Mouse (Mus musculus): ENCODE data around the gene Itga11. TPM values are rescaled to one million over a fixed set of nuclear protein-coding genes. Genes with fewer than 3 reads are reported as not detected.

Gene Itga11
- polyA plus RNA-seq, 1 experiment from 2014 or later: 0.05 TPM

DNA sequence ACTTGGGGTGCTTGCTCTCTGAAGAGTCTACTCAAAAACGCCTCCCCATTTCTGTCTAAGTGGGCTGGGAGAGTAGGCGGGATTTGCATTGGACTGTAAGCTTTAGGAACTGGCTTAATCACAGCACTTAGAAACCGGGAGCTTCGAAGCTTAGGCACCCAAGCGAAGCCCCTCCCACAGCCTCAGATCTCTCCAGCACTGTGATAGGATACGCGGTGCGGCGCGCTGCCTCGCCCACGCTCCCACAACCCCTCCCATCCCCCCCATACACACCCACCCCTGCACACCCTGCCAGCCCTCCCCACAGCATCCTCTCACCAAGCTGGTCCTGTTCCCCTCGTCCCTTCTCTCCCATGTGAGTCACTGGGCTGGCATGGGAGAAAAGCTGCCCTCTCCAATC, 85.9 kb downstream of the Itga11 start:
- H3K36me3 ChIP-seq (replicated peaks; ENCODE audit: insufficient read depth, low read length): no peaks in the 10 kb centered on the region
- H3K4me2 ChIP-seq (ENCODE audit: low read depth, low read length): no peak overlapping the region
- TF ChIP-seq CTCF (IDR thresholded peaks at IDR 0.05; ENCODE audit: low read depth) (no peak), EP300 (IDR thresholded peaks at IDR 0.05; ENCODE audit: low read depth) (no peak)
- H3K27ac ChIP-seq (ENCODE audit: low read depth): no peak overlapping the region
- no peaks in the 10 kb centered on the region for H3K27me3 ChIP-seq (ENCODE audit: insufficient read depth, low read length)
- H3K4me3 ChIP-seq (ENCODE audit: low read depth, low read length): no peak overlapping the region
- no peaks in the 10 kb centered on the region for H3K4me1 ChIP-seq (ENCODE audit: insufficient read depth)
- H3K9me3 ChIP-seq (ENCODE audit: low read length): no peaks in the 10 kb centered on the region
- H3K9ac ChIP-seq (replicated peaks): no peak overlapping the region
- DNase-seq (no peak), ATAC-seq (no peak)
- WGBS (ENCODE audit: insufficient replicate concordance): 25% methylated on average over 13 of the region's 13 CpGs

DNA sequence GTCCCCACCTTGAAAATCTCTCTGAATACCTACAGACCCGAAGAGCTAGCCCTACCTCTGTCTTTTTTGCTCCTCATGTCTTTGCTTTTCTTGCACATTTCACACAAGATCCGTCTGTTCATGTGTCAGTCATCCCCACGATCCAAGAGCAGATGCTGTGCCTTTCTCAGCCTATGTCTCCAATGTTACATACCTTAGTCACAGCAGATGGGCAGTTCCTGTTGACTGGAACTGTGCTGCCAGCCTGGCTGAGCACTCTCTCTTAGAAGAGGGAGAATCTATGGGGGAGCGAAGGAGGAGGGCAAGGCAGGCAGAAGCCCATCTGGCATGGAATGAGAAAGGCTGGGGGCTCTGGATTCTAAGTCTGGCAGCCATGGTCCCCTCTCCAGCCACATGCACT, 87.7 kb downstream of the Itga11 start:
- no peak overlapping the region for H3K4me2 ChIP-seq (ENCODE audit: low read depth, low read length)
- no peaks in the 10 kb centered on the region for H3K27me3 ChIP-seq (ENCODE audit: insufficient read depth, low read length)
- H3K4me1 ChIP-seq (ENCODE audit: insufficient read depth): no peaks in the 10 kb centered on the region
- 62% methylated on average over 4 of the region's 4 CpGs for WGBS (ENCODE audit: insufficient replicate concordance)
- ATAC-seq (no peak), DNase-seq (no peak)
- no peak for TF ChIP-seq CTCF (IDR thresholded peaks at IDR 0.05; ENCODE audit: low read depth)
- no peak for TF ChIP-seq EP300 (IDR thresholded peaks at IDR 0.05; ENCODE audit: low read depth)
- H3K9ac ChIP-seq (replicated peaks): no peak overlapping the region
- no peak overlapping the region for H3K4me3 ChIP-seq (ENCODE audit: low read depth, low read length)
- no peaks in the 10 kb centered on the region for H3K36me3 ChIP-seq (replicated peaks; ENCODE audit: insufficient read depth, low read length)
- no peak overlapping the region for H3K27ac ChIP-seq (ENCODE audit: low read depth)
- H3K9me3 ChIP-seq (ENCODE audit: low read length): no peaks in the 10 kb centered on the region

DNA sequence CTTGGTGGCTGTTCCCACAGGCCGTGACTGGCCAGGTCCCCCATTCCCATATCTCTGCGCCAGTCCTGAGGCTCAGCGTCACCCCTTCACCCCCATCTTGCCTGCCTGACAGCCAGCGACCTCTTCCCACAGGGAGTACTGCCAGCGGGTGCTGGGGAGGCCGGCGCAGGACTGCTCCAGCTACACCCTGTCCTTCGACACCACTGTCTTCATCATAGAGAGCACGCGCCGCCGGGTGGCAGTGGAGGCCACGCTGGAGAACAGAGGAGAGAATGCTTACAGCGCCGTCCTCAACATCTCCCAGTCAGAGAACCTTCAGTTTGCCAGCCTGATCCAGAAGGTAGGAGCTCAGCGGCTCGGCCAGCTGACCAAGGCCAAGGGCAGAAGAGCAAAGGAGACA, 89.8 kb downstream of the Itga11 start:
- no peak for TF ChIP-seq CTCF (IDR thresholded peaks at IDR 0.05; ENCODE audit: low read depth)
- TF ChIP-seq EP300 (IDR thresholded peaks at IDR 0.05; ENCODE audit: low read depth): no peak
- WGBS (ENCODE audit: insufficient replicate concordance): 61% methylated on average over 17 of the region's 17 CpGs
- H3K9ac ChIP-seq (replicated peaks): no peak overlapping the region
- H3K36me3 ChIP-seq (replicated peaks; ENCODE audit: insufficient read depth, low read length): no peaks in the 10 kb centered on the region
- H3K4me1 ChIP-seq (ENCODE audit: insufficient read depth): no peaks in the 10 kb centered on the region
- H3K27me3 ChIP-seq (ENCODE audit: insufficient read depth, low read length): no peaks in the 10 kb centered on the region
- DNase-seq: no peak
- H3K9me3 ChIP-seq (ENCODE audit: low read length): no peaks in the 10 kb centered on the region
- H3K4me3 ChIP-seq (ENCODE audit: low read depth, low read length): no peak overlapping the region
- ATAC-seq: no peak
- H3K27ac ChIP-seq (ENCODE audit: low read depth): no peak overlapping the region
- H3K4me2 ChIP-seq (ENCODE audit: low read depth, low read length): no peak overlapping the region

GRCm38 (mm10) chr9:62768361-62768760, 90.7 kb downstream of the Itga11 start:
- ATAC-seq (no peak), DNase-seq (no peak)
- H3K4me1 ChIP-seq (ENCODE audit: insufficient read depth): no peaks in the 10 kb centered on the region
- TF ChIP-seq CTCF (IDR thresholded peaks at IDR 0.05; ENCODE audit: low read depth): no peak
- no peak for TF ChIP-seq EP300 (IDR thresholded peaks at IDR 0.05; ENCODE audit: low read depth)
- H3K36me3 ChIP-seq (replicated peaks; ENCODE audit: insufficient read depth, low read length): no peaks in the 10 kb centered on the region
- H3K9ac ChIP-seq (replicated peaks): no peak overlapping the region
- no peaks in the 10 kb centered on the region for H3K9me3 ChIP-seq (ENCODE audit: low read length)
- H3K4me3 ChIP-seq (ENCODE audit: low read depth, low read length): no peak overlapping the region
- H3K27ac ChIP-seq (ENCODE audit: low read depth): no peak overlapping the region
- no peaks in the 10 kb centered on the region for H3K27me3 ChIP-seq (ENCODE audit: insufficient read depth, low read length)
- H3K4me2 ChIP-seq (ENCODE audit: low read depth, low read length): no peak overlapping the region
- WGBS (ENCODE audit: insufficient replicate concordance): 70% methylated on average over 5 of the region's 5 CpGs

GRCm38 (mm10) chr9:62772746-62773145, 95.1 kb downstream of the Itga11 start:
- H3K4me1 ChIP-seq (ENCODE audit: insufficient read depth): no peaks in the 10 kb centered on the region
- H3K4me3 ChIP-seq (ENCODE audit: low read depth, low read length): no peak overlapping the region
- H3K36me3 ChIP-seq (replicated peaks; ENCODE audit: insufficient read depth, low read length): no peaks in the 10 kb centered on the region
- H3K27ac ChIP-seq (ENCODE audit: low read depth): no peak overlapping the region
- no peaks in the 10 kb centered on the region for H3K27me3 ChIP-seq (ENCODE audit: insufficient read depth, low read length)
- no peak overlapping the region for H3K4me2 ChIP-seq (ENCODE audit: low read depth, low read length)
- DNase-seq (no peak), ATAC-seq (no peak)
- TF ChIP-seq EP300 (IDR thresholded peaks at IDR 0.05; ENCODE audit: low read depth) (no peak), CTCF (IDR thresholded peaks at IDR 0.05; ENCODE audit: low read depth) (no peak)
- no peaks in the 10 kb centered on the region for H3K9me3 ChIP-seq (ENCODE audit: low read length)
- no peak overlapping the region for H3K9ac ChIP-seq (replicated peaks)
- WGBS (ENCODE audit: insufficient replicate concordance): 75% methylated on average over 8 of the region's 8 CpGs

DNA sequence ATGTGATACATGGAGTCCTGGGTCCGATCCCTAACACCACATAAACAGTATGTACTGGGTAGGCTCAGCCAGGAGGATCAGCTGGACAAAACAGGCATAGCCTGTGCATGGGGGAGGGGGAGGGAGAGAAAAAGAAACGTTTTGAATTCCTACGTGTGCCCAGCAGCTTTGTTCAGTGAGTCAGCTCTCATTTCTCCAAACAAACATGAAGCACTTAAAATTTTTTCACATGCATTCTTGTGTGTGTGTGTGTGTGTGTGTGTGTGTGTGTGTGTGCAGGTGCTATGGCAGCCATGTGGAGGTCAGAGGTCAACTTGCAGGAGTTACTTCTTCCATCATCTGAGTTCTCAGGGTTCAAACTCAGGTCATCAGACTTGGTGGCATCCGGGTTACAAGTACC, 97.8 kb downstream of the Itga11 start:
- no peak overlapping the region for H3K27ac ChIP-seq (ENCODE audit: low read depth)
- H3K4me1 ChIP-seq (ENCODE audit: insufficient read depth): no peaks in the 10 kb centered on the region
- H3K9ac ChIP-seq (replicated peaks): no peak overlapping the region
- no peak for DNase-seq
- no peak overlapping the region for H3K4me2 ChIP-seq (ENCODE audit: low read depth, low read length)
- no peaks in the 10 kb centered on the region for H3K9me3 ChIP-seq (ENCODE audit: low read length)
- H3K36me3 ChIP-seq (replicated peaks; ENCODE audit: insufficient read depth, low read length): no peaks in the 10 kb centered on the region
- no peak for TF ChIP-seq CTCF (IDR thresholded peaks at IDR 0.05; ENCODE audit: low read depth)
- TF ChIP-seq EP300 (IDR thresholded peaks at IDR 0.05; ENCODE audit: low read depth): no peak
- no peak for ATAC-seq
- no peaks in the 10 kb centered on the region for H3K27me3 ChIP-seq (ENCODE audit: insufficient read depth, low read length)
- 50% methylated on average over 4 of the region's 4 CpGs for WGBS (ENCODE audit: insufficient replicate concordance)
- H3K4me3 ChIP-seq (ENCODE audit: low read depth, low read length): no peak overlapping the region

DNA sequence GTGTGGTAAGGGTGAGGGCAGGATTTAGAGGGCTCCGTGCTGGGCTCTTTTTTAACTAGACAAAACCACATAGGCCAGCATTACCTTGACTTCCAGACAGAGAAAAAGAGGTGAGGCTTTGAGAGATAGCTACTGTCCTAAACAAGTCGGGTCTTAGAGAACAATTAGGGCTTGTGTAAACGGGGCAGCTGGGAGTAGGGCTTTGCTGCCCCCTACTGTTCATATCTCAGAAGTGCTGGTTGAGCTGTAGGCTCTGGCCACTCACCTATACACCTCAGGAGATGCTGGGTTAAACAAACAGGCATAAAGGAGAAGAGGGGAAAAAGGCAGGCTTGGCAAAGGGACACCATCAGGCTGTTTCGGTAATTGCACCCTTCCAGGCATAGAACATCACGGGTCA, 99.8 kb downstream of the Itga11 start:
- no peak overlapping the region for H3K27ac ChIP-seq (ENCODE audit: low read depth)
- no peaks in the 10 kb centered on the region for H3K9me3 ChIP-seq (ENCODE audit: low read length)
- 4% methylated on average over 5 of the region's 5 CpGs for WGBS (ENCODE audit: insufficient replicate concordance)
- no peaks in the 10 kb centered on the region for H3K36me3 ChIP-seq (replicated peaks; ENCODE audit: insufficient read depth, low read length)
- H3K4me1 ChIP-seq (ENCODE audit: insufficient read depth): no peaks in the 10 kb centered on the region
- ATAC-seq: peak; percentile 51; the same call in 1 of the 2 replicates
- peak; percentile 56 for DNase-seq
- no peak overlapping the region for H3K4me2 ChIP-seq (ENCODE audit: low read depth, low read length)
- no peaks in the 10 kb centered on the region for H3K27me3 ChIP-seq (ENCODE audit: insufficient read depth, low read length)
- no peak overlapping the region for H3K9ac ChIP-seq (replicated peaks)
- no peak overlapping the region for H3K4me3 ChIP-seq (ENCODE audit: low read depth, low read length)
- TF ChIP-seq CTCF (IDR thresholded peaks at IDR 0.05; ENCODE audit: low read depth) (peak; percentile 83), EP300 (IDR thresholded peaks at IDR 0.05; ENCODE audit: low read depth) (no peak)

Measured in liver, postnatal 0 days (tissue).